Mouse (Mus musculus): ENCODE measurements around the gene Mpo. TPM values are rescaled to one million over a fixed set of nuclear protein-coding genes. Genes with fewer than 3 reads are reported as not detected.

Mpo gene
- polyA plus RNA-seq, 1 experiment from 2014 or later: 23.1 TPM

DNA sequence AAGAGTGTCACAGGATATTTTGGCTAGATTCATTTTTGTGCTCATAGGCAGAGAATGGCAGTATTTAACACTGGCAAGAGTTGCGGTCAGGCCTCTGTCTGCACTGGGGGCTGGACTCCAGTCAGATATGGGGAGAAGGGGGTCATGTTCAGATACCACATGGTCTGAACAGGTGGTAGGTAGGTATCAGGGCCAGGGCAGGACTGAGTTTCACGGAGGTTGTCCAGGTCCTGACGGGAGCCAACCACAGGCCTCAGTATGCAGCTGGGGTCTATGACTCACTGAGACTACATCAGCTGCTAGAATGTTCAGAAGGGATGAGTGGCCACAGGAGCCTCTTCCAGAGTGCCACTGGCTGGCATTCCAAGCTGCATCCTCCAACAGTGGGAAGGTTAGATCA lies 21.0 kb upstream of the Mpo start:
- Histone ChIP-seq H3K9ac (no peak overlapping the region), H3K4me1 (0 out of 2 replicates have a peak, but pooled peaks cover under 1% of the 10 kb centered on the region), H3K27me3 (replicated peaks) (no peaks in the 10 kb centered on the region), H3K4me3 (replicated peaks) (no peak overlapping the region), H3K36me3 (no peaks in the 10 kb centered on the region), H3K27ac (no peak overlapping the region), H3K4me2 (no peak overlapping the region), H3K9me3 (no peaks in the 10 kb centered on the region)
- no peak for ATAC-seq (ENCODE audit: insufficient read depth, low FRiP score, low read depth)
- 86% methylated on average over 3 of the region's 3 CpGs for whole genome bisulfite sequencing

DNA sequence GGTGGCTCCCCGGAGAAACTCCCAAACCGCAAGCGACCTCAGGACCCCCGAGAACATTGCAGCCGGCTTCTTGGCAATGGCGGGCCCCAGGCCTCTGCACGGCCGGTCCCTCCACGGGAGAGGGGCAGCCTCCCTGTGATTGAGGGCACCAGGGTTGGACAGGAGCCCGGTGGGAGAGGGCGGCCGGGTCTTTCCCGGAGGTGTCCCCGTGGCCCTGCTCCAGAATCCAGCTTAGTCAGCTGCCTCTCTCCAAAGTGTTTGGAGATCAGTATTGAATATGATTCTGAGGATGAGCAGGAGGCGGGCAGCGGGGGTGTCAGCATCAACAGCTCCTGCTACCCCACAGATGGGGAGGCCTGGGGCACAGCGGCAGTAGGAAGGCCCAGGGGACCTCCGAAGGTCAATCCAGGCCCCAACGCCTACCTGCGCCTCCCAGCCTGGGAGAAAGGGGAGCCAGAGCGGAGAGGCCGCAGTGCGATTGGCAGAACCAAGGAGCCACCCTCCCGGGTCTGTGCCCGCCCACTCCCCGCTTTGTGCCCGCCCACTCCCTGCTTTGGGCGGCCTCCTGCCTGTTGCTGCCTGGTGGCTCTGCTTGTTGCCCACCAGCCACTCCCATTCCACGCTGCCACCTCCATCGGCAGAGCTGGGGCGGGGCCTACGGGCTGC lies 15.1 kb upstream of the Mpo start:
- Histone ChIP-seq H3K9me3 (no peaks in the 10 kb centered on the region), H3K4me1 (peaks cover 16% of the 10 kb centered on the region), H3K27me3 (replicated peaks) (no peaks in the 10 kb centered on the region), H3K4me2 (peak overlapping the region; percentile 87), H3K36me3 (no peaks in the 10 kb centered on the region), H3K4me3 (replicated peaks) (peak overlapping the region; percentile 44), H3K9ac (peak overlapping the region; percentile 46; the same call in 1 of the 2 replicates), H3K27ac (no peak overlapping the region)
- 6% methylated on average over 32 of the region's 32 CpGs for WGBS
- peak; percentile 86 for ATAC-seq (ENCODE audit: insufficient read depth, low FRiP score, low read depth)

DNA sequence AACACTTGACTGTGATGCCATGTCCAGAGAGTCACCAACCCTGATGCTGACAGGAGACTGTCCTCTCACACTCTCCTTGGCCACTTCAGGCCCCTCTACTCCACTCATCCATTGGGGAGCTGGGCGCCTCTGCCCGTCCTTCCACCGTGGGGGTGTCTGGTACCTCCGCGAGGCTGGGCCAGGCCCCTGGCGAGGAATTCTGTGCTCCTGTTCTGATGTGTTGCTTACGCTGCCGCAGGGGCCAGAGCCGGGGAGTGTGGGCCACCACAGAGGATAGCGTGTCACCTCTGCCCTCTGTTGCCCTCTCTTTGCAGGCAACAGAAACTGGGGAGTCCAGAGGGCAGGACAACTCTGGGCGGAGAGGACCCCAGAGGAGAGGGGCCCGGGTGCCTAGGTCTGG lies 14.5 kb upstream of the Mpo start:
- no peaks in the 10 kb centered on the region for H3K27me3 ChIP-seq (replicated peaks)
- no peak overlapping the region for H3K9ac ChIP-seq
- peak overlapping the region; percentile 44; the same call in 1 of the 2 replicates for H3K4me3 ChIP-seq (replicated peaks)
- H3K9me3 ChIP-seq: no peaks in the 10 kb centered on the region
- ATAC-seq (ENCODE audit: insufficient read depth, low FRiP score, low read depth): no peak
- 40% methylated on average over 12 of the region's 12 CpGs for WGBS
- H3K4me2 ChIP-seq: peak overlapping the region; percentile 87
- H3K4me1 ChIP-seq: peaks cover 16% of the 10 kb centered on the region
- H3K27ac ChIP-seq: no peak overlapping the region
- H3K36me3 ChIP-seq: no peaks in the 10 kb centered on the region

DNA sequence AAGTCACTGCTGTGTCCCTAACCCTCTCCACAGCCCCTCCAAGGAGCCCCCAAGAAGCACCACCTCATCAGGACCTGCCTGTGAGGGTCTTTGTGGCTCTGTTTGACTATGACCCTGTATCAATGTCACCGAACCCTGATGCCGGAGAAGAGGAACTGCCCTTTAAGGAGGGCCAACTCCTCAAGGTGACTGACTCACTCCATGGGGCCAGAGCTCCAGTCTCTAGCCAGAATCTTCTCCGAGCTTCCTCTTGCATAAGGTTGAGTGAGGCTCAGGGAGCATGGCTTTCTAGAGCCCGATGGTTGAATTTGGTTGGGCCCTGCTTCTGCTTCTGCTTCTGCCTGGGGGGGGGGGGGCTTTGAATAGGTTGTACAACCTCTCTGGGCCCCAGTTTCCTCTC lies 14.0 kb upstream of the Mpo start:
- H3K9ac ChIP-seq: no peak overlapping the region
- no peak overlapping the region for H3K27ac ChIP-seq
- no peaks in the 10 kb centered on the region for H3K36me3 ChIP-seq
- no peak overlapping the region for H3K4me2 ChIP-seq
- peaks cover 16% of the 10 kb centered on the region for H3K4me1 ChIP-seq
- no peak overlapping the region for H3K4me3 ChIP-seq (replicated peaks)
- ATAC-seq (ENCODE audit: insufficient read depth, low FRiP score, low read depth): no peak
- H3K9me3 ChIP-seq: no peaks in the 10 kb centered on the region
- whole genome bisulfite sequencing: 82% methylated on average over 4 of the region's 4 CpGs
- no peaks in the 10 kb centered on the region for H3K27me3 ChIP-seq (replicated peaks)

DNA sequence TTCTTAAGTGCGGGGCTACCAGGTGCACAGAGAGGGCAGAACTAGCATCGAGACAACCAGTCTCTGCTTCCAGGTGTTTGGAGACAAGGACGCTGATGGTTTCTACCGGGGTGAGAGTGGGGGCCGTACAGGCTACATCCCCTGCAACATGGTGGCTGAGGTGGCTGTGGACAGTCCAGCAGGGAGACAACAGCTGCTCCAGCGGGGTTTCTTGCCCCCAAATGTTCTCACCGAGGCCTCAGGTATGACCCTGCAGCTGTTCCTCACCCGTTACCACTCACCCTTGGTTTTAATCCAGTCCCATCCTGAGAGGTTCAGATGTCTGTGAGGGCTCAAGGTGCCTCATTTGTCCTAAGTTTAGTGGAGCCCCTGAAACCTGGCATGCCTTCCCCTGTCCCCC lies 13.3 kb upstream of the Mpo start:
- 82% methylated on average over 8 of the region's 8 CpGs for WGBS
- Histone ChIP-seq H3K9ac (no peak overlapping the region), H3K9me3 (no peaks in the 10 kb centered on the region), H3K4me3 (replicated peaks) (no peak overlapping the region), H3K27ac (no peak overlapping the region), H3K36me3 (no peaks in the 10 kb centered on the region), H3K27me3 (replicated peaks) (no peaks in the 10 kb centered on the region), H3K4me1 (peaks cover 16% of the 10 kb centered on the region), H3K4me2 (no peak overlapping the region)
- no peak for ATAC-seq (ENCODE audit: insufficient read depth, low FRiP score, low read depth)

DNA sequence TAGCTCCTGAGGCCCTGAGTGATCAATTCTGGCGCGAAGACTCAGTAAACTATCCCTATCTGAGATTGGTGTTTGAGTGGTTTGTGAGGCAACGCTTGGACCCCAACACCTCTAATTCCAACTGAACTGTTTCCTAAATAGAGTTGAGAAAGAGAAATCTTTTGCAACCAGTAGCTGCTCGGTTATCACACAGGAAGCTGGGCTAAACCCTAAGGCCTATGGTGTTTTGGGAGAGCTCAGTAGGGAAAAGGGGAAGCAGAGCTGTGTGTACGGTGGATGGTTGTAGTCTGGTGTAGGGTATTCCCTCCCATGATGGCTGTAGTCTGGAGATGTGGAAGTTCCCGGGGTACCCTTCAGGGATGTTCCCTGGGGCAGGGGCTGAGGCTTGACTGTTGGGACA lies 3.3 kb upstream of the Mpo start:
- no peaks in the 10 kb centered on the region for H3K9me3 ChIP-seq
- no peak overlapping the region for H3K9ac ChIP-seq
- no peaks in the 10 kb centered on the region for H3K4me1 ChIP-seq
- H3K27ac ChIP-seq: no peak overlapping the region
- H3K4me3 ChIP-seq (replicated peaks): no peak overlapping the region
- H3K4me2 ChIP-seq: no peak overlapping the region
- ATAC-seq (ENCODE audit: insufficient read depth, low FRiP score, low read depth): no peak
- WGBS: 83% methylated on average over 6 of the region's 6 CpGs
- no peaks in the 10 kb centered on the region for H3K36me3 ChIP-seq
- no peaks in the 10 kb centered on the region for H3K27me3 ChIP-seq (replicated peaks)

DNA sequence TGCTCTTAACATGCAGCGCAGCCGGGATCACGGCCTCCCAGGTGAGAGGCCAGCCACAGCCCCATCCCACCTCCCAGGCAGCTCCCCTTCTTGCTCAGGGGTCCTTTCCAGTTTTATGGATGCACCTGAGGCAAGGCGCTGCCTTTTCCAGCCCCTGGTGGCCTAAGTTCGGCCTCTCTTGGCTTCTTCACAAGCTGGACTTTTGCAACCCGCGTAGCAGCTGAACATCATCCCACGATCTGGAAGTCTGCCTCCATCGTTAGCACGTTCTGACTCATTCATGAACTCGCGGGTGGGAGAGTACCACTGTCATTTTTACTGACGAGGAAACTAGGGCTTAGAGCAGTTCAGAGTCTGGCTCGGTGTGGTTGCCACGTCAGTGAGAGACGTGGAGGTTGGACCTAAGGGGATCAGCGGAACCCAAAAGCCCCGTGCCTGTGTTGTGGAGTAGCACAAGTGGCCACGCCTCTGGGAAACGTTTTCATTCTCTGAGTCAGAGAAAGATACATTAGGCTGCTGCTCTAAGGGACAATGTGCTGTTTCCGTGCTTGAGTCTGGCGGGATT lies 8.4 kb downstream of the Mpo start:
- no peak overlapping the region for H3K9ac ChIP-seq
- H3K9me3 ChIP-seq: no peaks in the 10 kb centered on the region
- no peak overlapping the region for H3K27ac ChIP-seq
- 77% methylated on average over 22 of the region's 22 CpGs for WGBS
- no peak overlapping the region for H3K4me2 ChIP-seq
- H3K4me3 ChIP-seq (replicated peaks): no peak overlapping the region
- no peaks in the 10 kb centered on the region for H3K36me3 ChIP-seq
- H3K4me1 ChIP-seq: no peaks in the 10 kb centered on the region
- H3K27me3 ChIP-seq (replicated peaks): no peaks in the 10 kb centered on the region
- ATAC-seq (ENCODE audit: insufficient read depth, low FRiP score, low read depth): no peak

DNA sequence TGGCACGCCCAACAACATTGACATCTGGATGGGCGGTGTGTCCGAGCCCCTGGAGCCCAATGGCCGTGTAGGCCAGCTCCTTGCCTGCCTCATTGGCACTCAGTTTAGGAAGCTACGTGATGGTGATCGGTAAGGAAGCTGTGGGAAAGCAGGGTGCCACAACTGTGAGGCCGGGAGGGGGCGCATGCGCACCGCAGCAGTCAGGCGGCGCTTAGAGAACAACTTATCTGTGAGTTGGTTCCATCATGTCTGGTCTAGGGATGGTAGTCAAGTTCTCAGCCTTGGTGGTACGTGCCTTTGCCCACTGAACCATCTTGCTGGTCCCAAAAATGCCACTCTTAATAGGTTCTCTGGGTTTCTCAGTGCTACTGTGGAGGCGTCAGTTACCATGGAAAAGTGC lies 9.2 kb downstream of the Mpo start:
- Histone ChIP-seq H3K36me3 (no peaks in the 10 kb centered on the region), H3K9me3 (no peaks in the 10 kb centered on the region), H3K4me1 (no peaks in the 10 kb centered on the region), H3K4me2 (no peak overlapping the region), H3K27me3 (replicated peaks) (no peaks in the 10 kb centered on the region), H3K9ac (no peak overlapping the region), H3K4me3 (replicated peaks) (no peak overlapping the region), H3K27ac (no peak overlapping the region)
- WGBS: 46% methylated on average over 14 of the region's 14 CpGs
- ATAC-seq (ENCODE audit: insufficient read depth, low FRiP score, low read depth): no peak

DNA sequence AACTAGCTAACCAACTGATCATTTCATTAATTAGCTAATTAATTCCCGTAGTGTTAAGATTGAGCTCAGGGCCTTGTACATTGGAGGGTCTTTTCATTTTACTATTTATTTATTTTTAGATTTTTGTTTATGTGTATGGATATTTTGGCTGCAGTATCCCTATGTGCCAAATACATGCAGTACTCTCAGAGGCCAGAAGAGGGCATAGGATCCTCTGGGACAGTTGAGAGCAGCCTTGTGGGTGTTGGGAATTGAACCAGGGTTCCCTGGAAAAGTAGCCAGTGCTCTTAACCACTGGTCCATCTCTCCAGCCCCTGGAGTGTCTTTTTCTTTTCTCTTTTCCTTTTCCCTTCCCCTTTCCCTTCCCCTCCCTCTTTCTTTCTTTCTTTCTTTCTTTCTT lies 12.1 kb downstream of the Mpo start:
- Histone ChIP-seq H3K9me3 (no peaks in the 10 kb centered on the region), H3K4me1 (no peaks in the 10 kb centered on the region), H3K4me2 (no peak overlapping the region), H3K9ac (no peak overlapping the region), H3K4me3 (replicated peaks) (no peak overlapping the region), H3K36me3 (no peaks in the 10 kb centered on the region), H3K27me3 (replicated peaks) (no peaks in the 10 kb centered on the region), H3K27ac (no peak overlapping the region)
- 71% methylated on average over 1 of the region's 1 CpGs for WGBS
- no peak for ATAC-seq (ENCODE audit: insufficient read depth, low FRiP score, low read depth)

DNA sequence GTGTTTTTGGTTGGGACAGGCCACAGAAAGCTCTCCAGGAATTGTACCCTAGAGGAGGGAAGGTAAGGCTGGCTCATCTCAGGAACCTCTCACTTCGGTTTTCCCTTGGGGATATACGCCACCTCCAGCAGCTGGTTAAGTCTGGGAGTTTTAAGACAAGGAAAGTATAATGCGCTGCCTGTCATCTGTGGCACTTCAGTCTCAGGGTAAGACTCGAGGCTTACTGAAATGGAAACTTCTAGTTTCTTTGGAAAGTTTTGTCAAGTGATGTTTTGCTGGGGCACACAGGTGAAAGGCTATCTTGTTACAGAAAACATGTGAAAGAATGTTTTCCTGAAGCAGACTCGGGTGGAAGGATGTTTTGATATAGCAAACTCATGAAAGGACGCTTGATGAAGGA lies 14.1 kb downstream of the Mpo start:
- H3K27ac ChIP-seq: no peak overlapping the region
- WGBS: 76% methylated on average over 6 of the region's 6 CpGs
- H3K4me3 ChIP-seq (replicated peaks): no peak overlapping the region
- no peak overlapping the region for H3K9ac ChIP-seq
- no peak overlapping the region for H3K4me2 ChIP-seq
- ATAC-seq (ENCODE audit: insufficient read depth, low FRiP score, low read depth): no peak
- H3K27me3 ChIP-seq (replicated peaks): no peaks in the 10 kb centered on the region
- H3K36me3 ChIP-seq: no peaks in the 10 kb centered on the region
- no peaks in the 10 kb centered on the region for H3K4me1 ChIP-seq
- H3K9me3 ChIP-seq: no peaks in the 10 kb centered on the region

DNA sequence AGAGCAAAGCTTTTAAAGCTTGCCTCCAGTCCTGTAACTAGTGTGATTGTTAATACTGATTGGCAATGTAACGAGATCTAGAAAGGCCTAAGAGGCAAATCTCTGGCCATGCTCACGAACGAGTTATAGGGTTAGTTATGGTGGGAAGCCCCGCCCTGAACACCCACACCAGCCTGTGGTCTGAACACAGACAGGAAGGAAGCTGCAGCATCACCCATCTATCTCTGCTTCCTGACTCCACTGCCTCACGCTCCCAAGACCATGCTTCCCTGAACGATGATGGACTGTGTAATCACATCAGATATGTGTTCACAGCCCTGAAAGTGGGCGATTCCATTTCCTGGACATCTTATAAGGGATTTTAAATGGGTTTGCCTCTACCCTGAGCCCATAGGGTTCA lies 14.9 kb downstream of the Mpo start:
- no peaks in the 10 kb centered on the region for H3K36me3 ChIP-seq
- no peaks in the 10 kb centered on the region for H3K9me3 ChIP-seq
- no peak for ATAC-seq (ENCODE audit: insufficient read depth, low FRiP score, low read depth)
- no peak overlapping the region for H3K4me2 ChIP-seq
- 70% methylated on average over 7 of the region's 7 CpGs for WGBS
- H3K4me3 ChIP-seq (replicated peaks): no peak overlapping the region
- no peak overlapping the region for H3K9ac ChIP-seq
- H3K27ac ChIP-seq: no peak overlapping the region
- no peaks in the 10 kb centered on the region for H3K27me3 ChIP-seq (replicated peaks)
- H3K4me1 ChIP-seq: no peaks in the 10 kb centered on the region

DNA sequence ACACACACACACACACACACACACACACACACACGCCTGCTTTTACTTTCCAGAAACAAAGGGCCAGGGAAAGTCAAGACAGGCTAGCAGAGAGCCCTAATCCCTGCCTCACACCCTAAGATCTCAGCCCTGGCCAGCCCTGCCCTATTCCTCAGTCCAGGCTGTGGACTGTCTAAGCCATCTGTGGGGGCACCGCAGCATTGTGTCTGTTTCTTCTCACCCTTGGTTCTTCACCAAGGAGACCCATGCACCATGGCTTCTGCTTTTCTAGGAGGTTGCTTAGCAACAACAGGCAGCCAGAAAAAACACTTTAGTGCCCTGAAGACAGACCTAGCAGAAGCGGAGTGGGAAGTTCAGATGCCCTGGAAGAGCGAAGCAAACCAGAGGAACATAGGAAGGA lies 18.0 kb downstream of the Mpo start:
- H3K36me3 ChIP-seq: no peaks in the 10 kb centered on the region
- no peaks in the 10 kb centered on the region for H3K9me3 ChIP-seq
- H3K9ac ChIP-seq: no peak overlapping the region
- ATAC-seq (ENCODE audit: insufficient read depth, low FRiP score, low read depth): no peak
- H3K27me3 ChIP-seq (replicated peaks): no peaks in the 10 kb centered on the region
- WGBS: 47% methylated on average over 4 of the region's 4 CpGs
- H3K4me2 ChIP-seq: no peak overlapping the region
- H3K4me3 ChIP-seq (replicated peaks): no peak overlapping the region
- no peaks in the 10 kb centered on the region for H3K4me1 ChIP-seq
- H3K27ac ChIP-seq: no peak overlapping the region

DNA sequence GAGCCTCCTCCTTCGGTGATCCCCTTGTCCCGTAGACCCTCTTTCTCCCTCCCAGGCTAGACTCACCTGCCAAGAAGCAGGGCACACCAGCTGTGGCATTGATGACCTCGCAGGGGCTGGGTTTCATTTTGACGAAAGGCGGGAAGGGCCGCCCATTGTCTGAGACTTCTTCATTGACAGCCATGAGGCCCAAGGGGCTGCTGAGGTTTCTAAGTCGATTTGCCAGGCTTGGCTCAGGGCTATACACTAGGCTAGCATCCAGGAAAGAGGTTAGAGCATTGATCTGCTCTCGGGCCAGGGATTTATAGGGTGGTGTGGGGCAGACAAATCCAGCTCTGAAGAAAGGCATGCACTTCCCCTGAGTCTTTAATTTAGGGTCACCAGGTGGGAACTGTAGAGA lies 21.4 kb downstream of the Mpo start:
- H3K4me1 ChIP-seq: no peaks in the 10 kb centered on the region
- no peaks in the 10 kb centered on the region for H3K27me3 ChIP-seq (replicated peaks)
- no peak overlapping the region for H3K4me2 ChIP-seq
- ATAC-seq (ENCODE audit: insufficient read depth, low FRiP score, low read depth): no peak
- WGBS: 69% methylated on average over 8 of the region's 8 CpGs
- H3K9ac ChIP-seq: no peak overlapping the region
- no peak overlapping the region for H3K4me3 ChIP-seq (replicated peaks)
- H3K27ac ChIP-seq: no peak overlapping the region
- no peaks in the 10 kb centered on the region for H3K9me3 ChIP-seq
- H3K36me3 ChIP-seq: no peaks in the 10 kb centered on the region
